Mouse (Mus musculus) brain, embryonic 14.5 days (tissue): ENCODE measurements around the gene Tead3.

ENCODE experiments used
- CTCF ChIP-seq: fragments of 200-500 bp; IDR thresholded peaks from 2 replicates; pipeline ENCODE4 v1.5.1; 2012; ENCODE audit warnings: inconsistent platforms, mild to moderate bottlenecking, moderate library complexity, borderline replicate concordance; ENCODE audit not compliant: insufficient read depth, insufficient read length; ENCODE audit errors: extremely low read depth
- POLR2A ChIP-seq: fragments of 200-500 bp; IDR thresholded peaks from 2 replicates; pipeline ENCODE4 v1.6.1; 2012; ENCODE audit warnings: mild to moderate bottlenecking, inconsistent platforms, borderline replicate concordance; ENCODE audit not compliant: poor library complexity, insufficient read depth, insufficient read length, severe bottlenecking; ENCODE audit errors: extremely low read depth

DNA sequence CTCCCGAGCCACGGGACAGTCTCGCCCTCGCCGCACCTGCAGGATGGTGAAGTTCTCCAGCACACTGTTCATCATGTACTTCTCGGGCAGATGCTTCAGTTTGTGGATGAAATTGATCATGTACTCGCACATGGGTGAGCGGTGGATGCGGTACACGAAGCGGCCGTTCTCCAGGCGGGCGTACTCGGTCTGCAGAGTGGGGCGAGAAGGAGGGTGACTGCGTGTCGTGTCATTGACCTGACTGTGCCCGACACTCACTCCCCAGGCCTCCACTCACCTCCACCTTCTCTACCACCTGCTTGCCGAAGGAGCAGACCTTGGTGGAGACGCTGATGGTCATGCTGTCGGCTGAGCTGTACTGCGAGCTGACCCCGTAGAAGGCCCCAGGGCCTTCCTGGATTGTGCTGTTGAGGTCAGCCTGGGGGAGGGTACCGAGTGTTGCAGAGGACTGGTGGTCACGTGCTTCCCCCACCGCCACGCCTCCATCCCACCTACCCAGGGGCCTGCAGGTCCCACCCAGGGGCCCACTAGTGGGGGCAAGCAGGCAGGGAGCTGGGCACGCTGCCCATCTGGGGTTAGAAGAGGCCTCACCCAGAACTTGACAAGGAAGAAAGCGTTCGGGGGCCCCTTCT, 17.6 kb downstream of the Tead3 start:
- TF ChIP-seq POLR2A (no peak), CTCF (no peak)
